Mouse (Mus musculus): ENCODE results near the gene Ano8. TPM values are rescaled to one million over a fixed set of nuclear protein-coding genes. Genes with fewer than 3 reads are reported as not detected.

Gene Ano8
- total RNA-seq (2023; ENCODE audit: inconsistent age), result 12.1 to 14.8 TPM (median 13.7 TPM) in 4 replicates

DNA sequence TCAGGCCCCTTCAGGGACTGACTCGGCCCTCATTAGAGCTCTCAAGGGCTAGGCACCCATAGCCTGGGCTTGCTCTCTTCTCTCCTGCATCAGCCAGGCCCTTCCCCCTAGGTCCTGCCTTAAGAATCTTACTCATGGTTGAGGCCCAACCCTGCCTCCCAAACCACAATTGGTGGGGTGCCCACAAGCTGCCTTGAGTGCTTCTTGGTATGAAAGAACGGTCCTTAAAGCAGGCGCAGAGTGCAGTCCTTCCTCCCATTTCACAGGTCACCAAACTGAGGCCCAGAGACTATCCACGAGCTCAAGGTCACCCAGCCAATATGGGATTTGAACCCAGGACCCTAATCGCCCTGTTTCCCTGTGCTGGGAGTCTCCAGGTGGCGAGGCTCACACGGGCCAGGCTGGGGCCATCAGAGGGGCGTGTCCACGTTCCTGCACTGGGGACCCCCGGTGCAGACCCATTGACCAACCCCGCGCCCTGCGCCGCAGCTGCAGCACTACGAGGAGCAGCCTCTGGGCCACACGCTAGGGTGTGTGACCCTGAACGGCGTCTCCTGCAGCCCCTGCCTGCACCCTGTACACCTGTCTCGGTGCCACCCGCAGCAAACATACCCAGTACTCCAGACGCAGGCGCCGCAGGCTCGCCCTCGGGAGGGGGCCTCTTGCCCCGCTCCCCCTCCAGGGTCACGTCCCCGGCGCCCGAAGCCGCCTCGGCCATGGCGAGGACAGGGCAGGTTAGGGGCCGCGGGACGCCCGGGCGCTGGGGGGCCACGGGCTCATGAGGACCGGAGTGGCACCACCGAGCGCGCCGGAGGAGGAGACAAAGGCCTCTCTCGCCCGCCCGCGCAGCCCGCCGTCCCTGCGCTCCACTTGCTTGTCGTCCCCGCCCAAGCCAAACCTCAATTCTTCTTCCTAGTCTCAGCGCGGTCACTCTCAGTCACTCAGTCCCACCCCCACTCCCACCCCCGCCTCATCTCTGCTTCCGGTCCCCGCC lies at the start of gene Ano8:
Gene Ano8, minus strand, starts transcription at position 822 of the 994 bp plus-strand sequence.

DNA sequence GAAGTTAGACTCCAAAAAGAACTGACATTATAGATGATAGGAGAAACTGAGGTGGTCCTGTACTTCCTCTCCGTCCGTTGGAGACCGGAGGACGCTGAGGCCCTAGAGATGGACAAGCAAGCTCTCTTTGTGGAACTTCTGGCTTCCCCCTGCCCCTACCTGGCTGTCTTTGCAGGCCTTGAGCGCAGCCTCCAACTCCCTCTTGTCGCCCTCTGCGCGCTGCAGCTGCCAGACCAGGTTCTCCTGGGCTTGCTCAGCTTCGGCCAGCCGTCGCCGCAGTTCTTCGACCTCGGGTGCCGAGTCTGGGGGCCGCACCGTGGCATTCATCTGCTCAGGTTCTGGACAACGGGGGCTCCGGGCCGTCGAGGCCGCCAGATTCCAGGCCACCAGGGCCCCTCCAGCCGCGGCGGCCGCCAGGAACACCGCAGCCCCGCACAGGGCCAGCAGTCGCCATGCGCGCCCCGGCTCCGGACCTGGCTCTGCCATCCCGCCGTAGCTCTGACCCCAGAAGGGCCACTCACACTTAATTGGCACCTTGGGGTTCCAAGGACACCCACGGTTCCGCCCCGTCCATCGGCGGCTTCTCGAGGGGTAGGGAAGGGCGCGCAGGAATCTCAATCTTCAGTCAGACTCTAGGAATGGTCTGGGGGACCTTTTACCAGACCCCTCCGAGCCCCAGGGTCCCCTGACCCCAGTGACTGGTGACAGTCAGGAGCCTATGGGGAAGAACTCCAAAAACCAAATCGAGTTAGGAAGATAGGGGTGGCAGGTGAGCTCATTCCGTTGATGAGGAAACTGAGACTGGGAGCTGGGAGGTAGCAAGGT lies 39.7 kb upstream of the Ano8 start, which contains the start of gene Ccdc194:
Gene Ccdc194, minus strand, starts transcription at position 486 of the 825 bp plus-strand sequence.

DNA sequence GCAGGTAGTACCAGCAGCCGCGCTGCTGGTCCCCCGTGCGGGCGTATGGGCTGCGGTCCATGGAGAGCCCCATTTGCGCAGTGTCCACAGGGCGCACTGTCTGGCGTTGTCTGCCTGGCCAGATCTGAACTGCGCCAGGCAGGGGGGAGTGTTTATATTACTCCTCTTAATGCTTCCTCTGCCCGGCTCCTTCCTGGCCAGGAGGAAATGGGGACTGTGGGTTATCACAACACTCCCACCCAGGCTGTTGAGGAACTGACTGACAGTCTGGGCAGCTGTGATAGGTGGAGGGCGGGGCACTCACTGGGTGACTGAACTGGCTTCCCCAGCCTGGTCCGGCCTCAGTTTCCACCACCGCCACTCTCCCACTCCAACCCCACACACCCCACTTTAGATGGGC lies 25.9 kb upstream of the Ano8 start, which contains the start of gene Plvap:
Gene Plvap, minus strand, starts transcription at position 109 of the 400 bp plus-strand sequence.

DNA sequence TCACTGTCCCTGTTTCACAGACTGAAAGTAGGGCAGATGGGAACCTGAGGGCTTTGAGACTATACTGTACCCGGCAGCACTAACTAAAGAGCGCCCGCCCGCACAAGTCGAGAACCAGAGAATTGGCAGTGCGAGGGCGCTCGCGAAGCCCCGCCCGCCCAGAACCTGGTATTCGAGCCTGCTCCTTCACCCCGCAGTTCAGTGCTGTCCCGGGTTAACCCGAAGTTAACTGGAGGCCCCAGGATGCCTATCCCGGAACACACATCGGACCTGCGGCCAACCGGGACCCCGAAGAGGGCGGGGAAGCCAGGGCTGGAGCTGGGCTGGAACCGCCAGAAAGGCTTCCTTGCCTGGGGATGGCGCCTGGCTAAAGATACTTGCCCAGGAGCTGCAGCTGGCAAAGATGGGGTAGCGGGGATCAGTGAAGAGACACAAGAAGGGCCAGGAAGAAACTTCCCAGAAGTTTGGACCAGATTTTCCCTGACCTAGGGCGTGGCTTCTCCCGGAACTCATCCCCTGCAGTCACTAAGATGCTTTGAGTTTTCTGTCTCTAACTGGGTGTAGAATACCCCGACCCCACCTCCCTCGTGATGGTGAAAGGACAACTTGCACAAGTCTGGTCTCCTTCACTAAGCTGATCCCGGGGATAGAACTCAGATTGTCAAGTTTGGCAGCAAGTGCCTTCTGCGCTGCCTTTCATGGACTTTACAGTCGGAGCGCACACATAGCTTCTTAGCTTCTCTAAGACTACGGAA lies 2.1 kb upstream of the Ano8 start, which contains the start of gene Gtpbp3:
Gene Gtpbp3, plus strand, starts transcription at position 413 of the 755 bp plus-strand sequence.

DNA sequence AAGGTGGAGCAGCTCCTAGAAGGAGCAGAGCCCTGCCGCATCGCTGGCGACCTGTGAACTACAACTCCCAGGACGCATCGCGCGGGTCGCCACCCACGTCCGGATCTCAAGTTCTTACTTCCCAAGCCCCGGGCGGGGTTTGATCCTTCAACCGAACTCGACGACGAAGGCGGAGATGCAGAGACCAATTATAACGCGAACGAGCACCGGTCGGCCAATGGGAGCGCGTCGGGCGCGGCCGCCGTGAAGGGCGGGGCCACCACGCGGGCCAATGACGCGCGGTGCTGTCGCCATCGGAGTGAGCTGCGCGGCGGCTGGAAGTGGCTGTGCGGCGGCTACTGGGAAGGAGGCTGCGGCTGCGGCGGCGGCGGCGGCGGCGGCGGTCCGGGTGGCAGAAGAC lies 16.8 kb downstream of the Ano8 start, which contains the start of gene Dda1:
Gene Dda1, plus strand, starts transcription at position 284 of the 400 bp plus-strand sequence.

DNA sequence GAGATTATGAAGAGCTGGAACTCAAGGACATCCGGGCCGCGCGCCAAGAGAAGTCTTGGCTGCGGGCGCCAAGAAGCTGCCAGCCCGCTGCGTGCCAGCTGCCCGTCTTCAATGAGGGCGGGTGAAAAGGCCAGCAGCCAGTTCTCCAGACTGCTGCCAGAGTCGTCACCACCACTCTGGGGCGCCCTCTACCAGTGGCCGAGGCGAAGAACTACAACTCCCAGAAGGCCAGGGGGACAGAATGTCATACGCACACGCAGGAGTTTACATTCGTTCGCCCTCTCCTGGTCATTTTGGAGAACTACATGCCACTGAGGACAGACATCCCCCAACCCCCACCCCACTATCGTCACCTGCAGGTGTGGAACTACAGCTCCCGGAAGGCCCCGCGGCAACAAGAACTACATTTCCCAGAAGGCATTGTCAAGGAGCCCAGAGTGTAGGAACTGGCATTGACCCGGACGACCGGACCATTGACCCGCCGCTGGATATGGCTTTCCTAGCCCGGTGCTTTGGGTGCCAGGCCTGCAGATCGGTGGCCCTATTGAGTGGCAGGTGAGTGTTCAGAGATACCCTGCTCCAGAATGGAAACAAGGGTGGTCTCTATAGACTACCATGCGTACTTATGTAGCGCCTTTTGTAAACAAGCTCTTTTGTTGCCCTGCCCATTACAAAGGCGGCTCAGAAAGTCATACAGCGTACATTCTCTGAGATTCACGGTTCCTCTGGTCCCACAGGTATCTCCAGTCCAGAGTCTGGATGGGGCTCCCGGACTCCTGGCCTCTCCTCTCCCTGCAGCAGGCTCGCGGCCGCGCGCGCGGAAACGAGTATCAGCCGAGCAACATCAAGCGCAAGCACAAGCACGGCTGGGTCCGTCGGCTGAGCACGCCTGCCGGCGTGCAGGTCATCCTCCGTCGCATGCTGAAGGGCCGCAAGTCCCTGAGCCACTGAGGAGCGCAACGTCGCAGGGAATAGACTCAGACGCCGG lies 21.0 kb downstream of the Ano8 start, which contains the start of gene Mrpl34:
Gene Mrpl34, plus strand, starts transcription at position 447 of the 988 bp plus-strand sequence.

DNA sequence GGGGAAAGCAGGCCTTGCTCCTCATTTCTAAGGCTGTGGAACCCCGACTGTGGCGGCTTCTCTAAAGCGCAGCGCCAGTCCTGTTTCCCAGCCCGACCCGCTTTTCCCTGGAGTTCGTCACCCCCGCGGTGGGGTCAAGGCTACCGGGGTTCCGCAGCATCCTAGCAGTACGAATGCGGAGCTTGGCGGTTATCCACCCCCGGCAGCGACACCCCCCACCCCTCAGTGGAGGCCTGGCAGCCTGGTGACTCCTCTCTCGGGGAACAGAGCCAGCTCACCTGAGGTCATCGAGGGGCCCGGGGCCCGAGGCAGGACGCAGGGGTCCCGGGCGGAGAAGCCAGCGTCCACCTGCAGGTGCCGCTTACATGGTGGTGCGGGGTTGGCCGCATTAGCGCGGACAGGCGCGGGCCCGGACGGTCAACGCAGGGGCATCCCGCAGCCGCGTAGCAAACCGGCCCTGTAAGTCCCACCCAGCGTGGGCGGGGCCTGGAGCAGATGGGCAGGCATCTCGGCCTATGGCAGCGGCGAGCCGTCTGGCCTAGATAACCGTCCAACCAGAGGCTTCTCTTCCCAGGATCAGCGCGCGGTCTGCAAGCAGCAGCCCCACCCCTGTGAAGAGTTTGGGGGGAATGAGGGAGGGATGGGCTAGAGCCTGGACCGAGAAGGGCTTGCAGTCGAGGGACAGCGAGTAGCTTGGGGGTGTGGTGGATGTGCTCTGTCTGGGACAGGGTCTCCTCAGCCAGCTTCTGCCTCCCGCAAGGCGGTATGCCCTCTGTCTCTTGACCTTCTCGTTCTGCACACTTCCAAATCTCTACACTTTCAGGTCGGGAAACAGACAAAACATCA lies 22.4 kb downstream of the Ano8 start, which contains the start of gene Abhd8:
Gene Abhd8, minus strand, starts transcription at position 468 of the 846 bp plus-strand sequence.

Other genes starting within 250 kb of the Ano8 start
- 103 to 113 TPM (median 109 TPM) in 4 replicates for gene Myo9b, start 213.2 kb downstream of the Ano8 start, total RNA-seq (2023; ENCODE audit: inconsistent age)
- gene Haus8, start 213.0 kb downstream of the Ano8 start, total RNA-seq (2023; ENCODE audit: inconsistent age), result 19.6 to 34.0 TPM (median 26.1 TPM) in 4 replicates
- gene Use1, start 119.1 kb downstream of the Ano8 start, total RNA-seq (2023; ENCODE audit: inconsistent age), result 265 to 295 TPM (median 283 TPM) in 4 replicates
- 21.2 to 27.1 TPM (median 23.5 TPM) in 4 replicates for gene Ocel1, start 114.7 kb downstream of the Ano8 start, total RNA-seq (2023; ENCODE audit: inconsistent age)
- 10.3 to 12.4 TPM (median 11.7 TPM) in 4 replicates for gene Nr2f6, start 104.0 kb downstream of the Ano8 start, total RNA-seq (2023; ENCODE audit: inconsistent age)
- gene Ushbp1, start 90.2 kb downstream of the Ano8 start, total RNA-seq (2023; ENCODE audit: inconsistent age), result not detected in 4 replicates
- 93.2 to 107 TPM (median 93.8 TPM) in 4 replicates for gene Babam1, start 89.1 kb downstream of the Ano8 start, total RNA-seq (2023; ENCODE audit: inconsistent age)
- gene Ankle1, start 80.0 kb downstream of the Ano8 start, total RNA-seq (2023; ENCODE audit: inconsistent age), result 0.51 to 1.4 TPM (median 0.61 TPM) in 4 replicates
- 11.1 to 13.1 TPM (median 12.5 TPM) in 4 replicates for gene Abhd8, start 22.3 kb downstream of the Ano8 start, total RNA-seq (2023; ENCODE audit: inconsistent age)
- 34.7 to 38.7 TPM (median 35.8 TPM) in 4 replicates for gene Mrpl34, start 21.0 kb downstream of the Ano8 start, total RNA-seq (2023; ENCODE audit: inconsistent age)
- gene Dda1, start 16.8 kb downstream of the Ano8 start, total RNA-seq (2023; ENCODE audit: inconsistent age), result 99.3 to 111 TPM (median 106 TPM) in 4 replicates
- gene Gtpbp3, start 2.1 kb upstream of the Ano8 start, total RNA-seq (2023; ENCODE audit: inconsistent age), result 17.1 to 21.2 TPM (median 18.4 TPM) in 4 replicates
- 0.45 TPM in 1 of 4 replicates, not detected in the others for gene Plvap, start 25.8 kb upstream of the Ano8 start, total RNA-seq (2023; ENCODE audit: inconsistent age)
- not detected in 4 replicates for gene Ccdc194, start 39.7 kb upstream of the Ano8 start, total RNA-seq (2023; ENCODE audit: inconsistent age)
- 23.8 to 37.9 TPM (median 34.7 TPM) in 4 replicates for gene Bst2, start 51.5 kb upstream of the Ano8 start, total RNA-seq (2023; ENCODE audit: inconsistent age)
- gene Mvb12a, start 57.0 kb upstream of the Ano8 start, total RNA-seq (2023; ENCODE audit: inconsistent age), result 36.5 to 54.6 TPM (median 44.8 TPM) in 4 replicates
- 0.33 TPM in 1 of 4 replicates, not detected in the others for gene Tmem221, start 72.9 kb upstream of the Ano8 start, total RNA-seq (2023; ENCODE audit: inconsistent age)
- not detected in 4 replicates for gene Nxnl1, start 80.6 kb upstream of the Ano8 start, total RNA-seq (2023; ENCODE audit: inconsistent age)
- gene Slc27a1, start 82.9 kb upstream of the Ano8 start, total RNA-seq (2023; ENCODE audit: inconsistent age), result 8.2 to 9.1 TPM (median 8.7 TPM) in 4 replicates
- 99.2 to 122 TPM (median 101 TPM) in 4 replicates for gene Pgls, start 106.2 kb upstream of the Ano8 start, total RNA-seq (2023; ENCODE audit: inconsistent age)
- 115 to 183 TPM (median 158 TPM) in 4 replicates for gene Fam129c, start 111.7 kb upstream of the Ano8 start, total RNA-seq (2023; ENCODE audit: inconsistent age)
- 104 to 126 TPM (median 116 TPM) in 4 replicates for gene Colgalt1, start 125.0 kb upstream of the Ano8 start, total RNA-seq (2023; ENCODE audit: inconsistent age)
- 0.54 to 0.64 TPM (median 0.60 TPM) in 3 of 4 replicates, not detected in the other for gene Unc13a, start 185.8 kb upstream of the Ano8 start, total RNA-seq (2023; ENCODE audit: inconsistent age)
- gene Jak3, start 190.3 kb upstream of the Ano8 start, total RNA-seq (2023; ENCODE audit: inconsistent age), result 79.6 to 88.3 TPM (median 85.0 TPM) in 4 replicates
- gene Insl3, start 203.3 kb upstream of the Ano8 start, total RNA-seq (2023; ENCODE audit: inconsistent age), result 33.1 to 38.9 TPM (median 35.9 TPM) in 4 replicates
- gene B3gnt3, start 215.8 kb upstream of the Ano8 start, total RNA-seq (2023; ENCODE audit: inconsistent age), result 0.54 to 0.93 TPM (median 0.59 TPM) in 4 replicates
- gene Fcho1, start 239.8 kb upstream of the Ano8 start, total RNA-seq (2023; ENCODE audit: inconsistent age), result 168 to 193 TPM (median 180 TPM) in 4 replicates

All from B cell, adult (primary cell).